Mouse (Mus musculus) kidney, postnatal 0 days (tissue): ENCODE data around the gene Gm5431. TPM values are rescaled to one million over a fixed set of nuclear protein-coding genes. Genes with fewer than 3 reads are reported as not detected.
"Not testable (repeated sequence)": the region's sequence is repeated elsewhere in the genome, so short reads cannot be mapped to it uniquely, and the experiment has no call there.

ENCODE experiments used
- ATAC-seq: fragments of 200-750 bp; cut with Nextera tagmentation; replicated peaks from 2 replicates; pipeline ENCODE4 v1.8.0; 2017; ENCODE audit warnings: low read depth, moderate number of reproducible peaks, moderate TSS enrichment, moderate library complexity; ENCODE audit not compliant: low FRiP score
- DNase-seq: peaks from one replicate; pipeline ENCODE4 v3.0.0-alpha.2; 2016; ENCODE audit warnings: low spot score
- H3K27ac ChIP-seq: fragments of 300-500 bp; sonication (generic); 2 replicates; pipeline ENCODE4 v1.5.1; 2014; ENCODE audit warnings: mild to moderate bottlenecking
- H3K27me3 ChIP-seq: fragments of 300-500 bp; sonication (generic); 2 replicates; pipeline ENCODE4 v1.6.1; 2014; ENCODE audit warnings: low read length, mixed read lengths; ENCODE audit not compliant: insufficient read depth
- H3K36me3 ChIP-seq: fragments of 300-500 bp; sonication (generic); 2 replicates; pipeline ENCODE4 v1.6.1; 2014; ENCODE audit warnings: low read length, mixed read lengths; ENCODE audit not compliant: insufficient read depth
- H3K4me1 ChIP-seq: fragments of 300-500 bp; sonication (generic); replicated peaks from 2 replicates; pipeline ENCODE4 v1.6.1; 2014; ENCODE audit warnings: antibody characterized with exemption, low read length, mixed read lengths; ENCODE audit not compliant: insufficient read depth
- H3K4me2 ChIP-seq: fragments of 300-500 bp; sonication (generic); 2 replicates; pipeline ENCODE4 v1.6.1; 2014; ENCODE audit warnings: mild to moderate bottlenecking, low read length, moderate library complexity, mixed read lengths
- H3K4me3 ChIP-seq: fragments of 300-500 bp; sonication (generic); replicated peaks from 2 replicates; pipeline ENCODE4 v1.5.1; 2014; ENCODE audit warnings: low read depth, low read length
- H3K9ac ChIP-seq: fragments of 300-500 bp; sonication (generic); 2 replicates; pipeline ENCODE4 v1.6.1; 2014; ENCODE audit warnings: low read depth, low read length
- H3K9me3 ChIP-seq: fragments of 300-500 bp; sonication (generic); replicated peaks from 2 replicates; pipeline ENCODE4 v1.6.1; 2016; ENCODE audit warnings: low read length, inconsistent platforms, mixed read lengths
- CTCF ChIP-seq: IDR thresholded peaks from 2 replicates; pipeline ENCODE4 v1.5.1; 2016; ENCODE audit warnings: antibody characterized with exemption, low read depth, mild to moderate bottlenecking, moderate library complexity
- WGBS: fragments of 180-500 bp; shearing (Covaris S2); extraction: QIAGEN DNeasy Blood & Tissue Kit; methylation state at CpG from one replicate; pipeline ENCODE4 v1.1.7; 2014; 5-methylcytosine and 5-hydroxymethylcytosine counted together
- polyA plus RNA-seq: library from polyadenylated mRNA; unstranded; fragments of >200 nt; fragmentation: Nextera tagmentation; extraction: Ambion mirVana; gene quantifications from 2 replicates; pipeline ENCODE4 v1.2.1, GENCODE M21; 2015

Gene Gm5431
- polyA plus RNA-seq, 1 experiment from 2014 or later: 0.43 TPM

DNA sequence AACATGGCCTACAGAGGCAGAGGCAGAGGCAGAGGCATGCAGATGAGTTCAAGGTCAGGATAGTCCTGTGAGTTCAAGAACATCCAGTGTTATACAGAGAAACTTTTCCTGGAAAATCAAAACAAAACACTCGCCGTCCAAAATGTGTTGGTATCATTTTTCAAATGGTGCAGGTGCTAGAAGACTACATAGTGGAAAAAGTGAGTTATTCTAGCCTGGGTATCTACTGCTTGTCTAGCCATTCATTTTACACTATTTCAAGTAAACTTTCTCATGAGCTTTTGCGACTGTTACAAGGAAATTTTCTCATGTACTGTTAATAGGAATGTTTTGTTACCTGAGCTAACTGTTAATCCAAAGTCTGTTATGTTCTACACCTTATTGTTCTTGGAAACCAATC is 16.4 kb upstream of the Gm5431 start:
- Histone ChIP-seq H3K4me3 (no peak overlapping the region), H3K4me2 (no peak overlapping the region), H3K36me3 (no peaks in the 10 kb centered on the region), H3K27me3 (no peaks in the 10 kb centered on the region), H3K27ac (no peak overlapping the region), H3K9me3 (no peaks in the 10 kb centered on the region), H3K4me1 (no peaks in the 10 kb centered on the region), H3K9ac (no peak overlapping the region)
- WGBS: 66% methylated on average over 3 of the region's 3 CpGs
- no peak for ATAC-seq
- no peak for TF ChIP-seq CTCF
- DNase-seq: no peak

DNA sequence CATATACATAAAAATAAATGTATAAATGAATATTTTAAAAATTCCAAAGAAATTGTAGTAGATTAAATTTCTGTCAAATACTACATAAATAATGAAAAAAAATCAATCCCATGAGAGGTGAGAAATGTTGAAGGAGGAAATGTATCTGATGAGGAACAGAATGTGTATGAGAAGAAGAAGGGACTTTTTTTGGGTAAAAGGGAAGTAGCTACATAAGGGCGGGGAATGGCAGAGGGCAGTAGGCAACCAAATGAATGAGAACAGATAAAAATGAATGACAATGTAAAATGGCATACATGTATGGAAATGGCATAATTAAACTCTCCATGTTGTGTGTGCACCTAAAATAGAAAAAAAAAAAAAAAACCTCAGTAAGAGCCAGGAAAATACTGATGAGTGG is 11.6 kb upstream of the Gm5431 start:
- Histone ChIP-seq H3K9ac (no peak overlapping the region), H3K4me1 (no peaks in the 10 kb centered on the region), H3K36me3 (no peaks in the 10 kb centered on the region), H3K27ac (no peak overlapping the region), H3K9me3 (no peaks in the 10 kb centered on the region), H3K27me3 (no peaks in the 10 kb centered on the region), H3K4me3 (no peak overlapping the region), H3K4me2 (no peak overlapping the region)
- WGBS: 92% methylated on average over 1 of the region's 1 CpGs
- ATAC-seq (no peak), DNase-seq (no peak)
- TF ChIP-seq CTCF: no peak

DNA sequence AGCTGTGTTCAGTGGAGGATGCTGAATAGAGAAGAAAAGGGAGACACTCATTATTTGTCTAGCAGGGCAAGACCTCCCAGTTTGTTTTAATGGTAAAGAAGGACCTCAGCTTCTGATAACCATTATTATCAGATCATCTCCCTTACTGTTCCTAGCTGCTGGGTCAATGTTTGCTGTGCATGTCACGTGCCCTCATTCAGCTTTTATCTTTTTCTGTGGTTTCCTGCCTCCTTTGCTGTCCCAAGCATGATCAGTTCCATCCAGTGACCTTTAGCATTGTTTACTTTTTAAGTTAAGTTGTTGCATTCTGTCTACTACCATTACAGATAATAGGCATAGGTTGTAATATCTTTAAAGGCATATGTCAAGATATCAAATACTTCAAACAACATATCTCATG is 6.4 kb upstream of the Gm5431 start:
- Histone ChIP-seq H3K36me3 (no peaks in the 10 kb centered on the region), H3K4me1 (no peaks in the 10 kb centered on the region), H3K4me2 (no peak overlapping the region), H3K27me3 (no peaks in the 10 kb centered on the region), H3K9me3 (no peaks in the 10 kb centered on the region), H3K9ac (no peak overlapping the region), H3K4me3 (no peak overlapping the region), H3K27ac (no peak overlapping the region)
- TF ChIP-seq CTCF: no peak
- no peak for ATAC-seq
- DNase-seq: no peak
- WGBS: 71% methylated on average over 1 of the region's 1 CpGs

DNA sequence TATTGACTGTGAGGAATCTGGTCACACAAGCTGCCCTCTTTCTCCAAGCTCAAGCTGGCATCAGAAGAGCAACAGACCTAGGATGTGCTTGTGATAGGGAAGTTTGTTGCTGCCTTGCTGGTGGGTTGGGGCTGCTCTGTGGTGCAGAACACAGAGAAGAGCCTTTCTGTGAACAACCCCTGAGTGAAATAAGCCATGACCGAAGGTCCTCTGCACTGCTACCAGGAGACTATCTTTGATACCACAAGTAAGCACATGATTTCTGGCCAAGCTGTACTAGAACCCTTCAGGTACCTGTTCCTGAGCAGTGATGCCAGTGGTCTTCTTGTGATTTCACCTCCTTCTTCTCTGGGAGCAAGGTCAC is 465 bp downstream of the Gm5431 start:
- not testable (repeated sequence) for H3K36me3 ChIP-seq, H3K4me2 ChIP-seq, DNase-seq, ATAC-seq, H3K27me3 ChIP-seq, H3K9me3 ChIP-seq, H3K4me3 ChIP-seq, H3K9ac ChIP-seq, H3K4me1 ChIP-seq, H3K27ac ChIP-seq
- WGBS: 89% methylated on average over 1 of the region's 1 CpGs

DNA sequence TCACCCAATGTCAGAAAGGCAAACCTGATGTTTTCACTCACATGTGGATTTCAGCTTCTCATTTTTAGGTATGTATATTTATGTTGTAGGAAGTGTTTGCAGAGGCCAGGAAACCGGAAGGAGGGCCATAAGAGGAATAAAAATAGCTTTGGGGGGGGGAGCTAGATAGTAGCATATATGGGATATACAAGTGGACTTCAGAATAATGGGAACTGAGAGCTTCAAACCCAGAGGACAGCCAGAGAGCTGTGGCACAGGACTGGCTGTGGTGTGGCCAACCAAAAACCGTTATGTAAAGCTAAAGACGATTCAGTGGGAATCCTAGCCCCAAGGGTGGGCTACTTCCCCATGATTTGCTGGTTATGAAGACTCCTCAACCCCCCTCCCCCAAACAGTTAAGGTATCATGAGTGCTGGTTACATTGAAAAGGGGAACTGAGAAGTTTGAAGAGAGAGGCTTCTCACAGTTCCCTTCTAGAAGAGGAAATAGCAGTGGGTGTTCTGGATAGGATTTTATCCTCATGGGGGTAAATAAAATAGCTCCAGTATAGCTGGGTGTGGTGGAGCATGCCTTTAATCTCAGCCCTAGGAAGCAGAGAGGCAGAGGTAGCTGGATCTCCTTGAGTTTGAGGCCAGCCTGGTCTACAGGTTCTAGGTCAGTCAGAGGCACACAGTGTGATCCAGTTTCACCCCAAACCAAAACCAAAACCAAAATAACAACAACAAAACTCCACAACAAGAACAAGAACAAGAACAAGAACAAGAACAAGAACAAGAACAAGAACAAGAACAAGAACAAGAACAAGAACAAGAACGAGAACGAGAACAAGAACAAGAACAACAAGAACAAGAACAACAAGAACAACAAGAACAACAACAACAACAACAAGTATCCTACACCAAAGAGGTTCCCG is 1.1 kb downstream of the Gm5431 start:
- not testable (repeated sequence) for H3K4me3 ChIP-seq, H3K4me2 ChIP-seq, H3K27me3 ChIP-seq, H3K36me3 ChIP-seq, H3K9me3 ChIP-seq, ATAC-seq, DNase-seq, H3K27ac ChIP-seq, H3K9ac ChIP-seq, H3K4me1 ChIP-seq
- 80% methylated on average over 6 of the region's 6 CpGs for WGBS

DNA sequence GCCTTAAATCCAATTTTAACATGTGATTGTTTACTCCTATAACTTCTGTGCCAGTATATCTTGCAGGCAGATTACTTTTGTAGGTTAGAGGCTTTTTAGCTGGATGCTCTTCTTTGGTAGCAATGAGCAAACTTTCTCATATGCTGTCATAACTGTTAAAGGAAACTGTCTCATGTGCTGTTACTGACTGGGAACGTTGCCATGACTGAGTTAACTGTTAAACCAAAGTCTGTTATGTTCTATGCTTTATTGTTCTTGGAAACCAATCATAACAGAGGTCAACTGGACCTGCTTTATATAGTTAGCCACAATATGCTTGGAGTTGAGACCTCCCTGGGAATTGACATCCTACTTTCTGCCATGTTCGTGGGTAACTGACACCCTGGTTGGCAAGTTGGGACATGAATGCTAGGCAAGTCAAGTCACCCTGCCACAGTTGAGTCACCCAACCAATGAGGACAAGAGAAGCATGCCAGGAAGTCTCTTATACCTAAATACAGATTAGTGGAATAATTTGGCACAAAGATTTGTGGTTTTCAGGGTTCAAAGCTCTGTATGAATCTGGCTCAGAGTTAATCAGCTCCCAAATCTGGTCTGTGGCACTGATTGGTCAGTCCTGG is 3.1 kb downstream of the Gm5431 start:
- H3K4me1 ChIP-seq: no peaks in the 10 kb centered on the region
- H3K4me2 ChIP-seq: no peak overlapping the region
- ATAC-seq (no peak), DNase-seq (peak; percentile 11)
- no peak overlapping the region for H3K4me3 ChIP-seq
- no peaks in the 10 kb centered on the region for H3K9me3 ChIP-seq
- H3K27ac ChIP-seq: no peak overlapping the region
- no peaks in the 10 kb centered on the region for H3K36me3 ChIP-seq
- 57% methylated on average over 2 of the region's 2 CpGs for WGBS
- TF ChIP-seq CTCF: no peak
- no peak overlapping the region for H3K9ac ChIP-seq
- H3K27me3 ChIP-seq: no peaks in the 10 kb centered on the region
